Mouse (Mus musculus) erythroblast, embryonic 14.5 days (primary cell): ENCODE results near the gene A4gnt. TPM values are rescaled to one million over a fixed set of nuclear protein-coding genes. Genes with fewer than 3 reads are reported as not detected.

ENCODE experiments used
- H3K27me3 ChIP-seq: 2 replicates; pipeline ENCODE4 v1.6.1; 2012; ENCODE audit warnings: inconsistent platforms; ENCODE audit not compliant: control insufficient read depth
- H3K36me3 ChIP-seq: 2 replicates; pipeline ENCODE4 v1.6.1; 2012; ENCODE audit warnings: mild to moderate bottlenecking, inconsistent platforms; ENCODE audit not compliant: control insufficient read depth
- H3K4me1 ChIP-seq: 2 replicates; pipeline ENCODE4 v1.6.1; 2012; ENCODE audit warnings: inconsistent platforms; ENCODE audit not compliant: control insufficient read depth
- H3K4me3 ChIP-seq: replicated peaks from 2 replicates; pipeline ENCODE3; 2012; ENCODE audit warnings: moderate library complexity, mild to moderate bottlenecking, inconsistent platforms
- H3K9me3 ChIP-seq: 2 replicates; pipeline ENCODE4 v1.6.1; 2012; ENCODE audit warnings: low read length, inconsistent platforms, mixed read lengths; ENCODE audit not compliant: control insufficient read depth
- GATA1 ChIP-seq: IDR thresholded peaks from 2 replicates; pipeline ENCODE4 v1.6.1; 2012; ENCODE audit warnings: low read length, inconsistent platforms, mixed read lengths
- TAL1 ChIP-seq: IDR thresholded peaks from 3 replicates; pipeline ENCODE4 v1.6.1; 2012; ENCODE audit warnings: low read length, inconsistent platforms, mixed read lengths
- polyA plus RNA-seq: library from polyadenylated mRNA; stranded (reverse); fragments of >175 nt; gene quantifications from 2 replicates; pipeline ENCODE4 v1.2.3, GENCODE M21; 2012

A4gnt gene
- polyA plus RNA-seq, 1 experiment, result not detected

- no peaks in the 10 kb centered on the region for H3K27me3 ChIP-seq
- H3K36me3 ChIP-seq, result no peaks in the 10 kb centered on the region
- H3K4me3 ChIP-seq, result no peak overlapping the region
- H3K4me1 ChIP-seq, result no peaks in the 10 kb centered on the region
- TF ChIP-seq GATA1, result no peak
- no peak for TF ChIP-seq TAL1
- no peaks in the 10 kb centered on the region for H3K9me3 ChIP-seq
Observed at GRCm38 (mm10) chr9:99603566-99603965, 8.7 kb upstream of the A4gnt start.

GRCm38 (mm10) chr9:99619688-99620087 lies 7.4 kb downstream of the A4gnt start:
- H3K4me3 ChIP-seq, result no peak overlapping the region
- TF ChIP-seq TAL1, result no peak
- TF ChIP-seq GATA1, result no peak
- H3K9me3 ChIP-seq, result no peaks in the 10 kb centered on the region
- no peaks in the 10 kb centered on the region for H3K4me1 ChIP-seq
- no peaks in the 10 kb centered on the region for H3K27me3 ChIP-seq
- no peaks in the 10 kb centered on the region for H3K36me3 ChIP-seq

GRCm38 (mm10) chr9:99620196-99620595 lies 7.9 kb downstream of the A4gnt start:
- Histone ChIP-seq H3K36me3 (no peaks in the 10 kb centered on the region), H3K4me1 (no peaks in the 10 kb centered on the region), H3K4me3 (no peak overlapping the region), H3K27me3 (no peaks in the 10 kb centered on the region), H3K9me3 (no peaks in the 10 kb centered on the region)
- TF ChIP-seq TAL1, result no peak
- TF ChIP-seq GATA1, result no peak

- no peak for TF ChIP-seq GATA1
- TF ChIP-seq TAL1, result no peak
- H3K9me3 ChIP-seq, result no peaks in the 10 kb centered on the region
- H3K36me3 ChIP-seq, result no peaks in the 10 kb centered on the region
- H3K27me3 ChIP-seq, result no peaks in the 10 kb centered on the region
- no peaks in the 10 kb centered on the region for H3K4me1 ChIP-seq
- no peak overlapping the region for H3K4me3 ChIP-seq
Observed at GRCm38 (mm10) chr9:99622034-99622433, 9.7 kb downstream of the A4gnt start.

- Histone ChIP-seq H3K36me3 (no peaks in the 10 kb centered on the region), H3K27me3 (no peaks in the 10 kb centered on the region), H3K4me3 (no peak overlapping the region), H3K9me3 (no peaks in the 10 kb centered on the region), H3K4me1 (no peaks in the 10 kb centered on the region)
- TF ChIP-seq TAL1 (no peak), GATA1 (no peak)
Observed at GRCm38 (mm10) chr9:99622966-99623365, 10.7 kb downstream of the A4gnt start.

GRCm38 (mm10) chr9:99624117-99624516 lies 11.8 kb downstream of the A4gnt start:
- TF ChIP-seq GATA1 (no peak), TAL1 (no peak)
- Histone ChIP-seq H3K36me3 (no peaks in the 10 kb centered on the region), H3K4me1 (no peaks in the 10 kb centered on the region), H3K9me3 (no peaks in the 10 kb centered on the region), H3K4me3 (no peak overlapping the region), H3K27me3 (peaks cover 7% of the 10 kb centered on the region)

GRCm38 (mm10) chr9:99628581-99628980 lies 16.3 kb downstream of the A4gnt start:
- no peaks in the 10 kb centered on the region for H3K9me3 ChIP-seq
- H3K4me1 ChIP-seq, result peaks cover 9% of the 10 kb centered on the region; the same call in 1 of the 2 replicates
- H3K36me3 ChIP-seq, result no peaks in the 10 kb centered on the region
- no peak for TF ChIP-seq GATA1
- no peak for TF ChIP-seq TAL1
- H3K4me3 ChIP-seq, result no peak overlapping the region
- H3K27me3 ChIP-seq, result peaks cover 20% of the 10 kb centered on the region

- Histone ChIP-seq H3K4me3 (peak within 1 kb of the TSS; percentile 55), H3K36me3 (no peaks in the 10 kb centered on the region), H3K9me3 (no peaks in the 10 kb centered on the region), H3K27me3 (peaks cover 20% of the 10 kb centered on the region), H3K4me1 (peaks cover 9% of the 10 kb centered on the region; the same call in 1 of the 2 replicates)
- TF ChIP-seq GATA1 (no peak), TAL1 (no peak)
Observed at GRCm38 (mm10) chr9:99629281-99630011, 17.1 kb downstream of the A4gnt start, which contains the start of gene Dzip1l. Gene Dzip1l, plus strand, starts transcription at chr9:99629496.

- TF ChIP-seq TAL1 (no peak), GATA1 (no peak)
- Histone ChIP-seq H3K36me3 (no peaks in the 10 kb centered on the region), H3K4me1 (peaks cover 9% of the 10 kb centered on the region; the same call in 1 of the 2 replicates), H3K4me3 (peak overlapping the region; percentile 55), H3K9me3 (no peaks in the 10 kb centered on the region), H3K27me3 (peaks cover 20% of the 10 kb centered on the region)
Observed at GRCm38 (mm10) chr9:99630071-99630470, 17.8 kb downstream of the A4gnt start.
